Mouse (Mus musculus): Measurements from ENCODE around the gene Hcn3. TPM values are rescaled to one million over a fixed set of nuclear protein-coding genes. Genes with fewer than 3 reads are reported as not detected.

Hcn3 gene
- polyA plus RNA-seq, 1 experiment = 14.5 TPM

DNA sequence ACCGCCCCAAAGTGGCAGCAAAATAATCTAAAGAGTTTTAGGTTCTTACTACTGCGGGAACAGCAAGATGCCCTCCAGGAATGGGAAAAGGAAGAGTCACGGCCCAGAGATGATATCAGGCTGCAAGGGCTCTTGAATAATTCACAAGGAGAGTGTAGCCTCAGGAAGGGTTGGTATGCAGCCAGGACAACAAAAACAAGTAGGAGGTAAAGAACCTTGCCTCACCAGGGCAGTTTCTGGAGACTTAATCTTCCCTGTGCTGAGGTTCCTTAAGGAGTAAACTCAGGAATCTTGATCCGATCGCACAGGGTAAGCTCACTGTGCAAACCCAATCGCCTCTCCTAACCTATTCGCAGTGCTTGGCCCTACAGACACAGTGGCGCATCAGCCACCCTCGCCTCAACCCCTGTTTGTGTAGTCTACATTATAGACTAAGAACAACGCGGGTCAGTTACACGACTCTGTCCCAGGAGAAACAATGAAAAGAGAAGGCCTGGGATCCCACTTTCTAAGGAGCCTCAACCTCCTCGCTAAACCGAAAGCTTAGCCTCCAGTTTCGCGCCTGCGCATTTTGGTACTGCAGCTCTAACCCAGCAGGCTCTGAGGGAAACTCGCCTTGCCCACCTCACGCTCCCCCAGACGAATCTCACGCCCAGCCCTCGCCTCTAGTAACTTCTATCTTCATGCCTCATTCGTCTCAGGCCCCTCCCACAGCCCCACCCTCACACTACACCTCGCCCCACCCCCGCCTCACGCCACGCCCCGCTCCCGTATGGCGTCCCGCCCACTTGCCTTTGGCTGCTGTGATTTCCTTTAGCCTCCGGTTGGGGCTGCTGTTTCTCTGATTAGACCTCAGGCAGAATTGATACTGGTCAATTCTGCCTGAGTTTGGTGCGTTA, 36.2 kb upstream of the Hcn3 start:
- Histone ChIP-seq H3K4me1 (ENCODE audit: control insufficient read depth, insufficient read depth, low read length) (no peaks in the 10 kb centered on the region), H3K27ac (ENCODE audit: insufficient read depth, low read length) (no peak overlapping the region), H3K4me3 (ENCODE audit: insufficient read depth, low read length) (peak overlapping the region; percentile 40)
- TF ChIP-seq POLR2A (IDR thresholded peaks at IDR 0.05; ENCODE audit: extremely low read depth, insufficient read depth, low read length) = peak; percentile 84
- peak; percentile 61 for TF ChIP-seq CTCF (IDR thresholded peaks at IDR 0.05; ENCODE audit: extremely low read depth, insufficient read depth, low read length)

DNA sequence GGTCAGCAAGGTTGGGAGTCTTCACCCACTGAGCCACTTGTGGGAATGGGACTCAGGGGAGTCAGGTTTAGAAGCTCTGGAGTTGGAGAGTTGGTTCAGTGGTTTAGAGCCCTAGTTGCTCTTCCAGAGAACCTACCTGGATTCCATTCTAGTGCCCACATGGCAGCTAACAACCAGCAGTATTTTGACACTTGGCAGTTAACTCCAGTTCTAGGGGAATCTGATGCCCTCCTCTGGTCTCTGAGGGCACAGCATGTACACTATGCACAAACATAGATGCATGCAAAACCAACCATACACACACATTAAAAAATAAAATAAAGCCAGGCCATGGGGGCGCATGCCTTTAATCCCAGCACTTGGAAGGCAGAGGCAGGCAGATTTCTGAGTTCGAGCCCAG, 33.9 kb upstream of the Hcn3 start:
- Histone ChIP-seq H3K27ac (ENCODE audit: insufficient read depth, low read length) (no peak overlapping the region), H3K4me1 (ENCODE audit: control insufficient read depth, insufficient read depth, low read length) (no peaks in the 10 kb centered on the region), H3K4me3 (ENCODE audit: insufficient read depth, low read length) (no peak overlapping the region)
- TF ChIP-seq POLR2A (IDR thresholded peaks at IDR 0.05; ENCODE audit: extremely low read depth, insufficient read depth, low read length) (no peak), CTCF (IDR thresholded peaks at IDR 0.05; ENCODE audit: extremely low read depth, insufficient read depth, low read length) (0 out of 2 replicates have a peak, but pooled peaks have one; percentile 7)

DNA sequence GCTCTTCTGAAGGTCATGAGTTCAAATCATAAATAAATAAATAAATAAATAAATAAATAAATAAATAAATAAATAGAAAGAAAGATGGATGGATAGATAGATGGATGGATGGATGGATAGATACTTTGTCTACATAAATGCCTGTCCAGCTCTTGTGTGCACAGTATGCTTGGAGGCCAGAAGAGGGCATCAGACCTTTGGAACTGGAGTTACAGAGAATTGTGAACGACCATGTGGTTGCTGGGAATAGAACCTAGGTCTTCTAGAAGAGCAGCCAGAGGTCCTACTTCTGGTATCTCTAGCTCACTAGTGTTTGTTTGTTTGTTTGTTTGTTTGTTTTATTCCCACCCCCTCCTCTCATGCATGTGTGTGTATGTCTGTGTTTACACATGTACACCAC, 33.4 kb upstream of the Hcn3 start:
- H3K4me1 ChIP-seq (ENCODE audit: control insufficient read depth, insufficient read depth, low read length) = no peaks in the 10 kb centered on the region
- H3K4me3 ChIP-seq (ENCODE audit: insufficient read depth, low read length) = no peak overlapping the region
- TF ChIP-seq POLR2A (IDR thresholded peaks at IDR 0.05; ENCODE audit: extremely low read depth, insufficient read depth, low read length) (no peak), CTCF (IDR thresholded peaks at IDR 0.05; ENCODE audit: extremely low read depth, insufficient read depth, low read length) (no peak)
- H3K27ac ChIP-seq (ENCODE audit: insufficient read depth, low read length) = no peak overlapping the region

DNA sequence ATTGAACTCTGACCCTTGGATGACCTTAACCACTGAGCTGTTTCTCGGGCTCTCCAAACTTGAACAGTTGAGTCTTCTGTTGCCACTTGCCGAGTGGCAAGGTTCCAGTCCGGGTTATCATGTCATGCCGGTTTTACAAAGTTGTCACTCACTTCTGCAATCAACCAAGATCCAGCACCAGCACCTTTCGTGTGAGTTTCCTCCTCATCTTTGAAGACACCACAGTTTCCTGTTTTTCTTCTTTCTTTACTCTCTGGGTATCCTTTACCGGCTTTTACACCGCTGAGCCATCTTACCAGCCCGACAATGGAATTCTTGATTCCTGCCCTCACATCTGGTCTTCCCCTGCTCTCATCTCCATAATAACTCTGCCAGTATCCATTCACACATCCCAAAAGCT, 30.4 kb upstream of the Hcn3 start:
- no peak overlapping the region for H3K27ac ChIP-seq (ENCODE audit: insufficient read depth, low read length)
- H3K4me3 ChIP-seq (ENCODE audit: insufficient read depth, low read length) = no peak overlapping the region
- no peaks in the 10 kb centered on the region for H3K4me1 ChIP-seq (ENCODE audit: control insufficient read depth, insufficient read depth, low read length)
- no peak for TF ChIP-seq POLR2A (IDR thresholded peaks at IDR 0.05; ENCODE audit: extremely low read depth, insufficient read depth, low read length)
- no peak for TF ChIP-seq CTCF (IDR thresholded peaks at IDR 0.05; ENCODE audit: extremely low read depth, insufficient read depth, low read length)

DNA sequence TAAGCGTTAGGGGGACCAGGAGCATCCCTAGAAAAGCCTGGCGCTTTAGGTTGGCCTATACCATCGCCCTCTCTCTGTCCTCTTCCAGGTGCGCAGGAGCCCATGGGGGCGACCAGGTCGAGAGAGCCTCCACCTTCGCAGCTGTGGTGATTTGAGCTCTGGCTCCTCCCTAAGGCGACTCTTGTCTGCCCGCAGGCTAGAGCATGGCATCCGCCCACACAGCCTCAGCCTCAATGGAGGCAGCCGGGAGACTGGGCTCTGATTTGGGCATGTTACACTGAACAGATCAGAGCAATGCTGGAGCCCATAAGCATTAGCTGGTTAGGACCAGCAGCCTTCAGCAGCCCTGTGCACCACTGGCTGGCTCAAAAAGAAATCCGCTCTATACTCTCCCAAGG, 28.5 kb upstream of the Hcn3 start:
- H3K4me1 ChIP-seq (ENCODE audit: control insufficient read depth, insufficient read depth, low read length) = no peaks in the 10 kb centered on the region
- no peak overlapping the region for H3K27ac ChIP-seq (ENCODE audit: insufficient read depth, low read length)
- no peak overlapping the region for H3K4me3 ChIP-seq (ENCODE audit: insufficient read depth, low read length)
- no peak for TF ChIP-seq POLR2A (IDR thresholded peaks at IDR 0.05; ENCODE audit: extremely low read depth, insufficient read depth, low read length)
- TF ChIP-seq CTCF (IDR thresholded peaks at IDR 0.05; ENCODE audit: extremely low read depth, insufficient read depth, low read length) = no peak

DNA sequence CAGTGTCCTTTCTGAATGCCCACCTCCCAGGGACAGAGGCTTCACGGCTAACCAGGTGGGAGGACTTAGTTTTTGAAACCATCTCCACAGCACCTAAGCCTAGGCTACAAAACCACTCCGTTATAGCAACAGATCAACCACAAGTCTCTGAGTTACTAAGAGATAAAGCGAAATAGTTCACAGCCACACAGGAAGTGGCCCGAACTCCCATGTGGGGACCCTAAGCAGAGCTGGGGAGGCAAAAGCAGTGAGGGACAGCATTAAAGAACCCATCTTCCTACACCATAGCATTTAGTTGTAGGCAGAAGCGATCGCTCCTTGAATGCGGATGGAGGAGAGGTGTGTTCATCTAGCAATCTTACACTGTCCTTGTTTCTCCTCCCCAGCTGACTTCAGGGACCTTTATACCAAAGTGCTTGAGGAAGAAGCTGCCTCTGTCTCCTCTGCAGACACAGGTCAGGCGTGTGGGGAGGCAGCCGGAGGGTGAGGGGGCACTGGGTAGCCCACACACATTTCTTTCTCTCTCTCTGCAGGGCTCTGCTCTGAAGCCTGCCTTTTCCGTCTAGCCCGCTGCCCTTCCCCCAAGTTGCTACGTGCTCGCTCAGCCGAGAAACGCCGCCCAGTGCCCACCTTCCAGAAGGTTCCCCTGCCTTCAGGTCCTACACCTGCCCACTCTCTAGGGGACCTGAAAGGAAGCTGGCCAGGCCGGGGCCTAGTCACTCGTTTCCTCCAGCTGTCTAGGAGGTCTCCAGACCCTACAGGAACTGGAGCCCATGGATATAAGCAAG, 27.9 kb upstream of the Hcn3 start:
- Histone ChIP-seq H3K27ac (ENCODE audit: insufficient read depth, low read length) (no peak overlapping the region), H3K4me1 (ENCODE audit: control insufficient read depth, insufficient read depth, low read length) (no peaks in the 10 kb centered on the region), H3K4me3 (ENCODE audit: insufficient read depth, low read length) (no peak overlapping the region)
- TF ChIP-seq POLR2A (IDR thresholded peaks at IDR 0.05; ENCODE audit: extremely low read depth, insufficient read depth, low read length) = no peak
- no peak for TF ChIP-seq CTCF (IDR thresholded peaks at IDR 0.05; ENCODE audit: extremely low read depth, insufficient read depth, low read length)

DNA sequence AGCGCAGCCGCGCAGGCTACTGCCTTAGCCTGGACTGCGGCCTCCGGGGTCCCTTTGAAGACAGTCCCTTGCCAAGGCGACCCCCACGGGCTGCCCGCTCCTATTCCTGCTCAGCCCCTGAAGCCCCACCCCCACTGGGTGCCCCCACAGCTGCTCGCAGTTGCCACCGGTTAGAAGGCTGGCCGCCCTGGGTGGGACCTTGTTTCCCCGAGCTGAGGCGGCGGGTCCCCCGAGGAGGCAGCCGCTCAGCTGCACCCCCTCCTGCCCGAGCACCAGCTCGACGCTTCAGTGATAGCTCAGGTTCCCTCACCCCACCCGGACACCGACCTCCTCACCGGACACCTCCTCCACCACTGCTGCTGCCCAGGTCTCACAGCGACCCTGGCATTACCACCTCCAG, 27.2 kb upstream of the Hcn3 start:
- no peak overlapping the region for H3K27ac ChIP-seq (ENCODE audit: insufficient read depth, low read length)
- H3K4me1 ChIP-seq (ENCODE audit: control insufficient read depth, insufficient read depth, low read length) = no peaks in the 10 kb centered on the region
- H3K4me3 ChIP-seq (ENCODE audit: insufficient read depth, low read length) = no peak overlapping the region
- TF ChIP-seq POLR2A (IDR thresholded peaks at IDR 0.05; ENCODE audit: extremely low read depth, insufficient read depth, low read length) (no peak), CTCF (IDR thresholded peaks at IDR 0.05; ENCODE audit: extremely low read depth, insufficient read depth, low read length) (no peak)

DNA sequence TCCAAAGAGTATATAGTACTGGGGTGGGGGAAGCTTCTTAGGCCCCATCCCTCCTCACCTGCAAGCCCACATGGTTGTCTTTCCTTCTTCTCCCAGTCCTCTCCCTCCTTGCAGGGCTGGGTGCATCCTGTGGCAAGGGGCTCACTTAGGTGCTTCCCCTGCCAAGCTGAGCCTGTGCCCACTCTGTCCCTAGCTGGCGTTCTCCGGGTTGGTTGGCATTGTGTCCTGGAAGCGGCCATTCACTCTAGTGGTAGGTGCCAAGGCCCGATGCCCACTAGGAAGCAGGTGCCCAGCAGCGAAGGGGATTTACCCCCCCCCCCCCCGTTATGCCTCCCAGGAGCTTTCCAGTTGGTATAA, 23.9 kb upstream of the Hcn3 start:
- TF ChIP-seq POLR2A (IDR thresholded peaks at IDR 0.05; ENCODE audit: extremely low read depth, insufficient read depth, low read length) = no peak
- H3K27ac ChIP-seq (ENCODE audit: insufficient read depth, low read length) = peak overlapping the region; percentile 29; the same call in 1 of the 2 replicates
- no peaks in the 10 kb centered on the region for H3K4me1 ChIP-seq (ENCODE audit: control insufficient read depth, insufficient read depth, low read length)
- peak overlapping the region; percentile 59 for H3K4me3 ChIP-seq (ENCODE audit: insufficient read depth, low read length)

DNA sequence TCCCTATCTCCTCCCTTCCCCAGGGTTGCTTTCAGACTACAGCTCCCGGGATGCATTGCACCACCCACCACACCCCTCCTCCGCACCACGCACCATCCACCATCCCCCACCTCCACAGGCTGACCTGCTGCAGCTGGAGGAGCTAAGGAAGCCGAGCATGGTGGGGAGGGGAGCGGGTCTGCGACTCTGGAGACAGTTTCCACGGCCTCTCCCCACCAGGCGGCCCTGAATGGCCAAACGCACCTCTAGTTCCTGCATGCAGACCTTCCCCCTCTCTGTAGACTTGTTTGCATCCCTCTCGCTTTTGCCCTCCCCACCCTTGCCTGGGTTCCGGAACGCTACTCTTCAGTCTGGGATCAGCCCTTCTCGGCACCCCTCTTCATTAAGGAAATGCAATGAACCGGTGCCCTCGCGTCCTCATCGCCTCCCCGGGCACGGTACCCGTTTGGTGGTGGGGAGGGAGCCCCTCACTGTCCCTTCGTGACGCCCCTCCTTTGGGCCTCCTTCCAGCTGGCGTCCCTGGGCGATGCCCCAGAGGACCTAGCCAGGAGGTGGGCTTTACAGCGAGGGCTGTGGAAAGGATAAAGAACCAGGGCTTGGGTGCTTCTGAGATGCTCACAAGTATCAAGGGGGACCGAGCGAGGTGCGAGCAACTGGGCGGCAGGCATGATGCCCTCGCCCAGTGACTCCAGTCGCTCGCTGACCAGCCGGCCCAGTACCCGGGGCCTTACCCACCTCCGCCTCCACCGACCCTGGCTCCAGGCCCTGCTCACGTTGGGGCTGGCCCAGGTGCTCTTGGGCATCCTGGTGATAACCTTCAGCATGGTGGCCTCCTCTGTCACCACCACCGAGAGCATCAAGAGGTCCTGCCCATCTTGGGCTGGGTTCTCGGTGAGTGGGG, 23.3 kb upstream of the Hcn3 start, which contains the start of gene Fam189b:
TSS of gene Fam189b (plus strand) at position 86 of the 901 bp plus-strand sequence.
- peak; percentile 94 for TF ChIP-seq POLR2A (IDR thresholded peaks at IDR 0.05; ENCODE audit: extremely low read depth, insufficient read depth, low read length)
- TF ChIP-seq CTCF (IDR thresholded peaks at IDR 0.05; ENCODE audit: extremely low read depth, insufficient read depth, low read length) = no peak
- H3K4me3 ChIP-seq (ENCODE audit: insufficient read depth, low read length) = peak within 1 kb of the TSS; percentile 59
- H3K27ac ChIP-seq (ENCODE audit: insufficient read depth, low read length) = peak within 1 kb of the TSS; percentile 29
- no peaks in the 10 kb centered on the region; the same call in 1 of the 2 replicates for H3K4me1 ChIP-seq (ENCODE audit: control insufficient read depth, insufficient read depth, low read length)
